Mouse (Mus musculus): ENCODE data around the gene Glyr1. TPM values are rescaled to one million over a fixed set of nuclear protein-coding genes. Genes with fewer than 3 reads are reported as not detected.

Gene Glyr1
- polyA plus RNA-seq (2017; shearing (Covaris generic)) = 100 to 1,000 TPM; 118 to 129 TPM

GRCm38 (mm10) chr16:5049774-5050234, at the start of gene Glyr1, which contains the start of gene Ubn1:
Glyr1 (minus strand) TSS chr16:5049863.
Ubn1 (plus strand) TSS chr16:5050057.

GRCm38 (mm10) chr16:5013054-5013838, 36.4 kb downstream of the Glyr1 start, which contains the start of gene Rogdi:
Rogdi (minus strand) TSS chr16:5013553.

DNA sequence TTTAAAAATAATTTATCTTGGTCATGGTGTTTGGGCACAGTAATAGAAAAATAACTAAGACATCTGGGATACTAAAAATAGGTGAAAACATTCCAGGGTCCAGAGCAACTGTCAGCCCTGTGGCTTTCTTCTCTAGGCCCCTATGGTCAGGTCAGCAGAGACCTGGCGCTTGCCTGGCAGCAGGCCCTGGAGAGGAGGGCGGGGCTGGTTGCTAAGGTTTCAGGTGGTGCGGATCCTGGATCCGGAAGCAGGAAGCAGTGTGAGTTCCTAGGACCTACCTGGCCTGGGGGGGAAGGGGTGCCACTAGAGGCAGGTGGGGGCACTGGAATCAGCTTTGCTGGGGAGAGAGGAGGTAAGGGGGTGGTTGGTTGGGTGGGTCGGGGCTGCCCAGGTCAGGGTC, 42.6 kb downstream of the Glyr1 start, which contains the start of gene Smim22:
TSS of gene Smim22 (plus strand) at position 222 of the 400 bp plus-strand sequence.

DNA sequence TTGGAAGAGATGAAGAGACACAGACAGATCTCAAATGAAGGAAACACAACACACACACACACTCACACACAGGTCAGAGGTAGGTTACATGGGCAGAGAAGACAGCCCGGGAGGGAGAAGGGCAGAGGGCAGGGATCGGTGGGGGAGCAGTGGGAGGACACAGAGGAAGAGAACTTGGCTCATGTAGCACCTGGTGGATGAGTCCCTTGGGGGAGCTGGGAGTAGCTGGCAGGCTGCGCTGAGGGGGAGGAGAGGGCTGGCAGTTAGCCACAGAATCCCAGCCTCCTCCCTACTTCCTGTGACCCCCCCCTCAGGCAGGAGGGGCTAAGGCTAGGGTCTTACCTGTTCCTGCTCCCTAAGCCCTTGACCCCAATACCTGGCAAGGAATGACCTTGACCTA, 52.1 kb downstream of the Glyr1 start, which contains the start of gene Sept12:
TSS of gene Sept12 (minus strand) at position 300 of the 400 bp plus-strand sequence.

Other genes with a start within 250 kb of the Glyr1 start
- gene 4930562C15Rik, start 214.4 kb downstream of the Glyr1 start, polyA plus RNA-seq (2017; shearing (Covaris generic)) = 1 to 10 TPM in 1 of 2 experiments, under 1 TPM in 1; 0.13 to 1.7 TPM
- 10 to 100 TPM; 47.1 to 53.4 TPM for gene Ubald1, start 169.5 kb downstream of the Glyr1 start, polyA plus RNA-seq (2017; shearing (Covaris generic))
- gene Mgrn1, start 163.6 kb downstream of the Glyr1 start, polyA plus RNA-seq (2017; shearing (Covaris generic)) = 10 to 100 TPM; 46.6 to 48.3 TPM
- gene Nudt16l1, start 111.1 kb downstream of the Glyr1 start, polyA plus RNA-seq (2017; shearing (Covaris generic)) = 100 to 1,000 TPM; 135 to 144 TPM
- gene Anks3, start 85.7 kb downstream of the Glyr1 start, polyA plus RNA-seq (2017; shearing (Covaris generic)) = 10 to 100 TPM; 58.9 to 64.7 TPM
- under 1 TPM in 1 of 2 experiments, not detected in 1; 0.28 TPM for gene Sept12, start 52.0 kb downstream of the Glyr1 start, polyA plus RNA-seq (2017; shearing (Covaris generic))
- not detected for gene Smim22, start 42.6 kb downstream of the Glyr1 start, polyA plus RNA-seq (2017; shearing (Covaris generic))
- gene Rogdi, start 36.3 kb downstream of the Glyr1 start, polyA plus RNA-seq (2017; shearing (Covaris generic)) = 10 to 100 TPM; 16.7 to 16.9 TPM
- gene Ubn1, start 194 bp upstream of the Glyr1 start, polyA plus RNA-seq (2017; shearing (Covaris generic)) = 10 to 100 TPM; 40.5 to 42.3 TPM
- under 1 TPM; 0.06 to 0.39 TPM for gene Ppl, start 82.6 kb upstream of the Glyr1 start, polyA plus RNA-seq (2017; shearing (Covaris generic))
- gene Sec14l5, start 97.2 kb upstream of the Glyr1 start, polyA plus RNA-seq (2017; shearing (Covaris generic)) = not detected
- 10 to 100 TPM; 31.1 to 42.0 TPM for gene Nagpa, start 154.1 kb upstream of the Glyr1 start, polyA plus RNA-seq (2017; shearing (Covaris generic))
- not detected for gene AU021092, start 172.4 kb upstream of the Glyr1 start, polyA plus RNA-seq (2017; shearing (Covaris generic))
- 10 to 100 TPM; 35.8 to 39.6 TPM for gene Alg1, start 183.8 kb upstream of the Glyr1 start, polyA plus RNA-seq (2017; shearing (Covaris generic))
- 10 to 100 TPM; 33.0 to 39.1 TPM for gene Eef2kmt, start 206.1 kb upstream of the Glyr1 start, polyA plus RNA-seq (2017; shearing (Covaris generic))